Mouse (Mus musculus): ENCODE data around the gene Tpra1. TPM values are rescaled to one million over a fixed set of nuclear protein-coding genes. Genes with fewer than 3 reads are reported as not detected.

The Tpra1 gene
- polyA plus RNA-seq, 2 experiments = 25.6 to 52.2 TPM

DNA sequence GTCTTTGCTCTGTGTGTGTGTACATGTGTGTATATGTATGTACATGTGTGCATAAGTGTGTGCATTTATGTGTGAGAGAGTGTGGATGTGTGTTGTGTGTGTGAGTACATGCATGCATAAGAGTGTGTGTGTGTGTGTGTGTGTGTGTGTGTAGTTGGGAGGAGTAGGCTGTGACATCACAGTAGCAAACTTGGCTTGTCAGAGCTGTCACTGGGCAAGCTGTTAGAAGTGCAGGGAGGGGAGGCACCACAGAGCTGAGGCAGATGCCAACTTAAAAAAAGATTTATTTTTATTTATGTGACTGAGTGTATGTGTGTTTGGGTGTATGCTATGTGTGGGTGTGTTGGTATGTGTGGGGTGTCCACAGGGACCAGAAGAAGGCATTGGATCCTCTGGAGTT, 11.4 kb downstream of the Tpra1 start:
- ATAC-seq (ENCODE audit: insufficient read depth) = no peak
- Histone ChIP-seq H3K9ac (replicated peaks) (no peak overlapping the region), H3K4me2 (ENCODE audit: low read depth) (no peak overlapping the region), H3K9me3 (ENCODE audit: control insufficient read depth, low read length) (no peaks in the 10 kb centered on the region), H3K27ac (peak overlapping the region; percentile 50; the same call in 1 of the 2 replicates), H3K36me3 (replicated peaks; ENCODE audit: control insufficient read depth, insufficient read depth, low read depth) (peaks cover 22% of the 10 kb centered on the region), H3K27me3 (ENCODE audit: control insufficient read depth, insufficient read depth, low read length) (no peaks in the 10 kb centered on the region), H3K4me3 (ENCODE audit: insufficient read depth in 1 of 2, low read depth in 2 of 2, low read length in 2 of 2) (no peak overlapping the region), H3K4me1 (replicated peaks; ENCODE audit: control insufficient read depth in 2 of 2, insufficient read depth in 2 of 2, low read length in 1 of 2) (peaks cover 40 to 43% of the 10 kb centered on the region in 2 experiments)
- DNase-seq (ENCODE audit: low read depth in 3 of 3, low spot score in 3 of 3) = no peak
- no peak for TF ChIP-seq EP300 (IDR thresholded peaks at IDR 0.05; ENCODE audit: low read depth)
- no peak for TF ChIP-seq CTCF (IDR thresholded peaks at IDR 0.05; ENCODE audit: low read depth)

DNA sequence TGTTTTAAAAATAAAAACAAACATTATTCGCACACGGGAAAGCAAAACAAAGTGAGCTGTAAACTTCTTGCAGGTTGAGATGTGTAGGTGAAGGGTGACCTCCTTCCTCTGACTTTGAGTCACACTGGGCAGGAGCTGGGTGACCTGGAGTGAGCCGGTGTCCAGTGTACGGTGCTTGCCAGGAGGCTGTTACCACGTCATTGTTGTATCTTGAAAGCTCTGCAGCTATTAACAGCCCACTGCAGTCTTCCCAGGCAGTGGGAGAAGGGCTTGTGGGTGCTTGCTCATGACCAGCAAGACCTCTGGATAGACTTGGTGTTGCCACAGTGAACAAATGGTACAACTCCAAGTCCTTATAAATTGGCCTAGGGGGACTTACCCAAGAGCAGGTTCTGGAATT, 12.7 kb downstream of the Tpra1 start:
- ATAC-seq (ENCODE audit: insufficient read depth) = no peak
- peak overlapping the region in 1 of 2 experiments; percentile 6; a peak in 1 of 4 replicates for H3K4me3 ChIP-seq (ENCODE audit: insufficient read depth in 1 of 2, low read depth in 2 of 2, low read length in 2 of 2)
- H3K4me1 ChIP-seq (replicated peaks; ENCODE audit: control insufficient read depth in 2 of 2, insufficient read depth in 2 of 2, low read length in 1 of 2) = peaks cover 40 to 43% of the 10 kb centered on the region in 2 experiments
- H3K9ac ChIP-seq (replicated peaks) = peak overlapping the region; percentile 38; the same call in 1 of the 2 replicates
- no peak for TF ChIP-seq EP300 (IDR thresholded peaks at IDR 0.05; ENCODE audit: low read depth)
- TF ChIP-seq CTCF (IDR thresholded peaks at IDR 0.05; ENCODE audit: low read depth) = no peak
- DNase-seq (ENCODE audit: low read depth in 3 of 3, low spot score in 3 of 3) = no peak
- WGBS (ENCODE audit: insufficient replicate concordance) = 72% methylated on average over 5 of the region's 5 CpGs
- no peaks in the 10 kb centered on the region for H3K9me3 ChIP-seq (ENCODE audit: control insufficient read depth, low read length)
- no peaks in the 10 kb centered on the region for H3K27me3 ChIP-seq (ENCODE audit: control insufficient read depth, insufficient read depth, low read length)
- H3K36me3 ChIP-seq (replicated peaks; ENCODE audit: control insufficient read depth, insufficient read depth, low read depth) = peaks cover 16% of the 10 kb centered on the region
- H3K27ac ChIP-seq = peak overlapping the region; percentile 98
- peak overlapping the region; percentile 65 for H3K4me2 ChIP-seq (ENCODE audit: low read depth)

DNA sequence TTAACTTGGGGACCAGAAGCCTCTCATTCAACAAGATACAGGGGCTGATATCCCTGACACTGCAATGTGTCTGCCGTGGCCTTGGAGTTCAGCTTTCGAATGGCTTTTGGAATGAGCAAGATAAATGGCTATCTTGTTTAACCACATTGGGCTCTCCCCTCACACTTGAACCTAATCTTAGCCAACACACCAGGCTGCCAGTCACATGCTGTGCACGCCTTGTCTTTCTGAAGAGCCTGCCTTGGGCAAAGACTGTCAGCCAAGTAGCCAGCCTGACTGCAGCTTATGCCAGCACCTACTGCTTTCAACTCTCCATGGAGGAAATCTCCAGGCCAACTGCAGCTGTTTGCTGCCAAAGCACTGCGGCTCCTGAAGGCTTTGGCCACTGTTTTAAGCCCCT, 13.5 kb downstream of the Tpra1 start:
- peak; percentile 99 for TF ChIP-seq EP300 (IDR thresholded peaks at IDR 0.05; ENCODE audit: low read depth)
- TF ChIP-seq CTCF (IDR thresholded peaks at IDR 0.05; ENCODE audit: low read depth) = no peak
- Histone ChIP-seq H3K4me3 (ENCODE audit: insufficient read depth in 1 of 2, low read depth in 2 of 2, low read length in 2 of 2) (peak overlapping the region; percentile 23 to 46), H3K9me3 (ENCODE audit: control insufficient read depth, low read length) (no peaks in the 10 kb centered on the region), H3K4me2 (ENCODE audit: low read depth) (peak overlapping the region; percentile 65), H3K27ac (peak overlapping the region; percentile 98), H3K36me3 (replicated peaks; ENCODE audit: control insufficient read depth, insufficient read depth, low read depth) (peaks cover 9% of the 10 kb centered on the region), H3K9ac (replicated peaks) (peak overlapping the region; percentile 44), H3K27me3 (ENCODE audit: control insufficient read depth, insufficient read depth, low read length) (no peaks in the 10 kb centered on the region), H3K4me1 (replicated peaks; ENCODE audit: control insufficient read depth in 2 of 2, insufficient read depth in 2 of 2, low read length in 1 of 2) (peaks cover 40 to 43% of the 10 kb centered on the region in 2 experiments)
- 12% methylated on average over 4 of the region's 4 CpGs for WGBS (ENCODE audit: insufficient replicate concordance)
- ATAC-seq (ENCODE audit: insufficient read depth) = peak; percentile 96
- DNase-seq (ENCODE audit: low read depth in 3 of 3, low spot score in 3 of 3) = peak; percentile 97 to 98 (median 98)

DNA sequence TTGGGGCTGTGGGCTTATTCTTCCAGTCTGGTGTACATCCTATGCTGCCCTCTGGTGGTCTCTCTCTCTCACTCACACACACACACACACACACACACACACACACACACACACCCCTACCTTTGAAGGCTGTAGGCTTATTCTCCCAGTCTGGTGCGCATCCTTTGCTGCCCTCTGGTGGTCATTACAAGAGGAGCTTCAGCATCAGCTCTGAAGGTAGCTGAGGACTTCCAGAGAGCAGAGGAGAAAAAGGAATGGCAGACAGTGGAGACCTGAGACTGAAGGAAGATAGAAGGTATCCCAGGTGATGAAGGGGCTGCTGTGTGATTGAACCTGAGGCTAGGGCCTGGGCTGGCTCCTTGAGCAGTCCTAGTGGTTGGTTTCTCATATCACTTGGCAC, 14.1 kb downstream of the Tpra1 start:
- 55% methylated on average over 1 of the region's 1 CpGs for WGBS (ENCODE audit: insufficient replicate concordance)
- H3K27me3 ChIP-seq (ENCODE audit: control insufficient read depth, insufficient read depth, low read length) = no peaks in the 10 kb centered on the region
- H3K9ac ChIP-seq (replicated peaks) = peak overlapping the region; percentile 47
- H3K4me3 ChIP-seq (ENCODE audit: insufficient read depth in 1 of 2, low read depth in 2 of 2, low read length in 2 of 2) = peak overlapping the region; percentile 23 to 46
- H3K9me3 ChIP-seq (ENCODE audit: control insufficient read depth, low read length) = no peaks in the 10 kb centered on the region
- peak overlapping the region; percentile 59 for H3K4me2 ChIP-seq (ENCODE audit: low read depth)
- DNase-seq (ENCODE audit: low read depth in 3 of 3, low spot score in 3 of 3) = peak; percentile 74 to 80 (median 74)
- H3K27ac ChIP-seq = peak overlapping the region; percentile 98
- H3K4me1 ChIP-seq (replicated peaks; ENCODE audit: control insufficient read depth in 2 of 2, insufficient read depth in 2 of 2, low read length in 1 of 2) = peaks cover 40 to 43% of the 10 kb centered on the region in 2 experiments
- peaks cover 6% of the 10 kb centered on the region for H3K36me3 ChIP-seq (replicated peaks; ENCODE audit: control insufficient read depth, insufficient read depth, low read depth)
- TF ChIP-seq EP300 (IDR thresholded peaks at IDR 0.05; ENCODE audit: low read depth) = no peak
- TF ChIP-seq CTCF (IDR thresholded peaks at IDR 0.05; ENCODE audit: low read depth) = peak; percentile 99
- ATAC-seq (ENCODE audit: insufficient read depth) = peak; percentile 67

DNA sequence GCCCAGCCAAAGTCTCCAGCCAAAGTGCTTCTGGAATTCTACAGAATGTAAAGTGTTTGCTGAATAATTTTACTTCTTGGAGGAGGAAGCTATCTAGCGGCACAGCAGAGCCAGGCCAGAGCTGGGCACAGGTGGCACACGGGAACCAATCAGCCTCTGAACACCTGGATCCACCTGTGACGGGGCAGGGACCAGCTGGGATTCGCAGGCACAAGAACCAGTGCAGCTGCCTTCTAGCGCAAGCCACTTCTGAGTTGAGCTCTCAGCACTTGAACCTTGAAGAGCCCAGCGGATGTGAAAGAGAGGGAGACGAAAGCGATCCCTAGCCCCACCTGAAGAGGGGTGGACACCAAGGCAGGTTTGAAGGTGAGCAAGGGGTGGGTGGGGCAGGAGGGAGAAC, 16.8 kb downstream of the Tpra1 start:
- no peak overlapping the region for H3K9ac ChIP-seq (replicated peaks)
- H3K4me3 ChIP-seq (ENCODE audit: insufficient read depth in 1 of 2, low read depth in 2 of 2, low read length in 2 of 2) = no peak overlapping the region
- peaks cover 2% of the 10 kb centered on the region for H3K36me3 ChIP-seq (replicated peaks; ENCODE audit: control insufficient read depth, insufficient read depth, low read depth)
- TF ChIP-seq CTCF (IDR thresholded peaks at IDR 0.05; ENCODE audit: low read depth) (no peak), EP300 (IDR thresholded peaks at IDR 0.05; ENCODE audit: low read depth) (no peak)
- peaks cover 32 to 38% of the 10 kb centered on the region in 2 experiments for H3K4me1 ChIP-seq (replicated peaks; ENCODE audit: control insufficient read depth in 2 of 2, insufficient read depth in 2 of 2, low read length in 1 of 2)
- WGBS (ENCODE audit: insufficient replicate concordance) = 78% methylated on average over 8 of the region's 8 CpGs
- no peaks in the 10 kb centered on the region for H3K27me3 ChIP-seq (ENCODE audit: control insufficient read depth, insufficient read depth, low read length)
- no peak overlapping the region for H3K27ac ChIP-seq
- ATAC-seq (ENCODE audit: insufficient read depth) = no peak
- no peaks in the 10 kb centered on the region for H3K9me3 ChIP-seq (ENCODE audit: control insufficient read depth, low read length)
- DNase-seq (ENCODE audit: low read depth in 3 of 3, low spot score in 3 of 3) = no peak
- H3K4me2 ChIP-seq (ENCODE audit: low read depth) = no peak overlapping the region
